Mouse (Mus musculus) layer of hippocampus, postnatal 36 days (tissue): ENCODE measurements at regions not wholly inside any gene's neighbourhood (a gene's known extent, or its start where the extent isn't known, plus 50 kb on each side); places are given as distances from the start of the nearest gene placed in this dataset.

ENCODE experiments used
- DNase-seq, 2 experiments: peaks; one replicate each; pipeline ENCODE4 v3.0.0; 2022

GRCm38 (mm10) chr16:30818541-30819120, 219.1 kb downstream of the Fam43a start:
- no peak for DNase-seq

DNA sequence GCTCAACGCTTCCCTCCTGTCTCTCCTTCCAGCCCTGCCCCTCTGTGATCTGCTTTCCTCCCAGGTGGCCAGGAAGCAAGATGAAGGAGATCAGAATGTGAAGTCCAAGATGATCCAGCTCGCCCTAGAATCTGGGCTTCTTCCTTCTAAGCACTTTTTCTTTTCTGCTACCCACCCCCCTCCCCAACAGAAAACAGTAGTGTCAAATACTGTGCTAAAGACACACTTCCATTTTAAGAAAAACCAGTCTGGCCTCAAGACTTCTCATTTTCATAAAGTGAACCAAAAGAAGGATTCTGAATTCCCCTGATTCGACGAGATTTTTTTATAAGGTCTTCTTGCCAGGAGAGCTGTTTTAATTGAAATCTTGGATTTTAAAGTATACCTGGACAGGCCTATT, 219.8 kb downstream of the Fam43a start:
- no peak for DNase-seq

- DNase-seq: no peak
Measured at GRCm38 (mm10) chr16:30820234-30820633, 220.7 kb downstream of the Fam43a start.

- no peak for DNase-seq
Measured at GRCm38 (mm10) chr16:30820761-30821160, 221.2 kb downstream of the Fam43a start.

DNA sequence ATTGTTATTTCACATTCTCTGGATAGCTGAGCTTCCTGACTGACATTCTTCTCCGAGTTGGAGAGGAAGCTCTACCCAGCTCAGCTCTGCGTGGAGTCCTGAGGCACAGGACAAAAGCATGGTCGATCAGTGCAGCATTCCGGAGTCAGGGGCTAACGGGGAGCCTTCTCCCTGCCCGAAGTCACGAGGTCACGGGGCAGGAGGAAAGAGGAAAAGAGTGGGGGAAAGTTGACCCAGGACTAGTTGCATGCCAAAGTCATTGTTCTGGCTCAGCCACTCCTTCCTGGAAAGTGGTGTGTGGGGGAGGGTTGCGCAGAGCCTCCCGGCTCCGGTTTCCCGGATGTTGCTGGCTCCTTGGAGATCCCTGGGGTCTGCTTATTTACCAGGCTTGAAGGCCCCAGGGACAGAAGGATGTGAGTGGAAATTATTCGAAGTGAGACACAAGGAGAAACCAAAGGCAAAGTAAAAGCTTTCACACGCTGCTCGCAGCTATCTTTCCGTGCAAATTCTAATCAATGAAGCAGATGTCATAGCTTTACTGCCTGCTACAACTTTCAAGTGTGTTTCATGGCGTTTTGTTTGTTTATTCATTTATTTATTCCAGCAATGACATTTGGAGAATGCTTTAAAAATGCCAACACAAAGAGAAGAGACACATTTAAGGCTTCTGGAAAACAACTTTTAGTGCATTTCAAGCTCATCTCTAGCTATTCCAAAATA, 221.8 kb downstream of the Fam43a start:
- DNase-seq: peak in 1 of 2 experiments; percentile 16

DNA sequence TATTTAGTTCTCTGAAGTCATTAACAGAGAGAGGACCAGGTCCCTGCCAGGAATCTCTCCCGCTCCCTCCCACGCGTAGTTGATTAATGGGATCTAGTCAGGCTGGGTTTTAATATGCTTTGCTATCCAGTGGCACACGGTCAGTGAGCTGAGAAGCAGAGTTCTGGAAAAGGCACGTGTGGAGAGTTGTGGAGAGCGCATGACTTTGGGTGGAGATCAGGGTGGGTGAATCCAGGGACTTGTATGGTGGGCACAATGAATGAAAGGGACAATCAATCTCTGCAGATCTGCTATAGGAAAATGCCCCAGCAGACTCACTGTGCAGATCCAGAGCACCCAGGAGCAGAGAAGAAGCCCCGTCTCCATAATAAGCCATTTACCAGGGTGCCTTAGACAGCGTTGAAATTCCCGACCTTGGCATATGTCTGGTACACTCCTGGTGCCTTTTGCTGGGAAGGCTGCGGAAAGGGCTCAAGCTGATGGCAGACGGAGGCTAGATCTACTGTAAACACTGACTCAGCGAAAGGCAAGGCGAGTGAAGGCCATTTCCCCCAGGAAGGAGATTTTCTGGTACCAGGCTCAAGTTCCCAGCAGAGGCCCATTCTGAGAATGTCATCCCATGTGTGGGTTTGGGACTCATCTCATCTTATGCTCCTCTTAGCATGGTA, 222.5 kb downstream of the Fam43a start:
- DNase-seq: peak in 1 of 2 experiments; percentile 9

- DNase-seq: peak; percentile 42 to 46
Measured at GRCm38 (mm10) chr16:30826128-30826527, 226.6 kb downstream of the Fam43a start.

DNA sequence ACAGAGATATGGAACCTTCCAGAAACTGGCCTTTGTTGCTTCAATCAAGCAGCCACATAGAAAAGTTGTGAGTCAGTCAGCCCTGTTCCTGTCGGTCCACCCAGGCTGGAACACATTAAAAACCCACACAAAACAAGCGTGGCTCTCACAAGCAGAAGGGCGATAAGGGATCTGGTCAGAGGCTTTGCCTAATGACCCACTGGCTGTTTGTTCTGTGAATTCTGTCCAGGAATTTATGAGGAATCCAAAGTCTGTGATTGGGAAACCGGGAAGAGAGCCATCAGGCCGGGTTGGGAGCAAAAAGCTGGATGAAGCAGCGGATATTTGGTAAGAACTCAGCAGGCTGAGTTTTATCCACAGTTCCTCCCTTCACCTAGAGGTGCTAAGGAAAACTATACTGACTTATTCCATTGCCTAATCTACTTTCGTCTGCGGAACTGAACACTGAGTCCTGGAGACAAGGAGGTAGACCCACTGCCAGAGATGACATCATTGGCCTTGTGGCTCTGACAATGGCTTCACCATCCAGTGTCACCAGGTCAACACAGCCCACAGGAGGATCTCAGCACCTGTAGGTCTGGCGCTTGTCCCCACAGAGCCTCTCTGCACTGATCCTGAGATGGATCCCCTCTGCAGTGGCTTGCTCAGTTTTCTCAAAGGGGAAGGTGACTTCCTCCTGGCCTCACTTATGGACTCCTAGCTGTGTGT, 228.5 kb downstream of the Fam43a start:
- DNase-seq: no peak

- no peak for DNase-seq
Measured at GRCm38 (mm10) chr16:30834561-30834960, 235.0 kb downstream of the Fam43a start.

DNA sequence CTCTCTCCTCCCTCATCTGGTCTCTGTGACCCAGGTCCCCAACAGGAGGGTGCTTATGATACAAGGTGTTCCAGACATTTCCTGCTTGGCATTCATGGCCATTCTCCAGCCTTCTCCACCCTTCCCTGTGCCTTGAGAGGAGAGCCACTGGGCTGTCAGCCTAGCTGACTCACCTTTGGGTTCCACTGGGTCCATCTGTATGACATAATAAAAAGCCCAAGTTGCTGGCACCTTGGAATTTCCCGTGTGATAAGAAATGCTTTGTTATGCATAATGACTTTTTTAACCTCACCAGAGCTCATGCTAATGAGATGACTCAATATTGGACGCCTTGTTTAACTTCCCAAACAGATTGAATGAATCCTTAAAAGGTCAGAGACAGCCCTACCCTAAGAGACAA, 236.2 kb downstream of the Fam43a start:
- DNase-seq: no peak

DNA sequence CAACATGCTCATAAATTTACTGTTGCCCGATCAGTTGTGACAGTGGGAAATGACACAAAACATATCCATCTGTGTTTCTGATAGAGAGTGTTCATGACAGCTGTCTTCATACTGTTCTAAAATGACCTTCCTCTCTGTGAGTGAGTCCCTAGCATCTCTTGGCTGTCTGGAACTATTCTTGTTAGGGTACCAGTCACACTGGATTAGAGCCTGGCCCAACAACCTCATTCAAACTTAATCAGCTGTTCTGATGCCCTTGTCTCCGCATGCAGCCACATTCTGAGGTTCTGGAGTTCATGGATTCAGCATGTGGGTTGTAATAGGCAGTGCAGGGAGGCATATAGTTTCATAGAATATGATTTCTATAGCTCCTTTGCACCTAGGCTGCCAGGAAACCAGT, 238.4 kb downstream of the Xxylt1 start:
- DNase-seq: no peak

DNA sequence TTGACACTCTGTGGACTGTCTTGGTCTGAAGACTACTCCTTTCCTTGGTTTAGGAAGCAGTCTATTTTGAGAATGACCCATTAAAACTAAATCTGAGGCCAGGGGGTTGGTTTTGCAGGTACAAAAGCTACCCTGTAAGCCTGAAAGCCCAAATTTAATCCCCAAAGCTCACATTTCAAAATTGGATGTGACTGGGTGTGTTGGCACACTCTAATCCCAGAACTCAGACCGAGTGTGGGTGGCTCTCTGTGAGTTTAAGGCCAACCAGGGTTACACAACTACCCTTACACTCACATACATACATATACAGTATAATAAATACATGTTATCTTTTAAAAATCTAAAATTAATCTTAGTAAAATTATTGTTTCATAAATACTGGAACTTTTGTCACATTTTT, 228.6 kb downstream of the Xxylt1 start:
- no peak for DNase-seq

- no peak for DNase-seq
Measured at GRCm38 (mm10) chr16:30854716-30855115, 226.5 kb downstream of the Xxylt1 start.

DNA sequence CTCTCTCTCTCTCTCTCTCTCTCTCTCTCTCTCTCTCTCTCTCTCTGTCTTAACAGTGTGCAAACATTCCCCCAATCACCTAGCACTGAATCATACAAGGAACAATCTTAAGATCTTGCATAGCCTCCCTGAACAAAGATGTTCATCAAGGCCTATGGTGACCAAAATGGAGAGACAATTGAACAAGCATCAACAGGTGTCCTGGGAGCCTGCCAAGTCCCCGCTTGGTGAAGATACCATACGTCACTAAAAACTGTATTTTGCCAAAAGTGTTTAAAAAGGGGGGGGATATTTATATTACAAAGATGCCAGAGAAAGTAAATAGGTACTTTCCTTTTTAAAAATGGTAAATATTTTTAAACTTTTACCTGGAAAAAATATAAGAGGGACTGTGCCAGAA, 223.6 kb downstream of the Xxylt1 start:
- DNase-seq: no peak

- no peak for DNase-seq
Measured at GRCm38 (mm10) chr16:30869136-30869909, 211.9 kb downstream of the Xxylt1 start.

DNA sequence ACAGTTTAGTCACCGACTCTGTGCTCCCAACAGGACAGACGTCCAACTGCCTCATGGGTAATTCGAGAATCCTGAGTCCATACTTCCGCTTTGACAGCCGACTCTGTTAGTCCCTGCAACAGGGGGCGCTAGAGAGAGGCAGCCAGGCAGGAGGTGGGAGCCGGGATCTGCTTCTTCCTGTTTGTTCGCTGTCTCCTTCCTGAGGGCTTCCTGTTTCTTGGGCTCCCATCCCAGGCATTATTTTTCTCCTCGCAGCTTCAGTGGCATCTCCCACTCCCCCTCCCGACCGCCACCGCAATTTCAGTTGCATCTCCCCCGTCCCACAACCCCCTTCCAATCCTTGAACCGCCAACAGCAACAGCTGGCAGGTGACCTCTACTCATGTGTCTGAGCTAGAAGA, 211.1 kb downstream of the Xxylt1 start:
- no peak for DNase-seq

- DNase-seq: no peak
Measured at GRCm38 (mm10) chr16:30870676-30871075, 210.6 kb downstream of the Xxylt1 start.

DNA sequence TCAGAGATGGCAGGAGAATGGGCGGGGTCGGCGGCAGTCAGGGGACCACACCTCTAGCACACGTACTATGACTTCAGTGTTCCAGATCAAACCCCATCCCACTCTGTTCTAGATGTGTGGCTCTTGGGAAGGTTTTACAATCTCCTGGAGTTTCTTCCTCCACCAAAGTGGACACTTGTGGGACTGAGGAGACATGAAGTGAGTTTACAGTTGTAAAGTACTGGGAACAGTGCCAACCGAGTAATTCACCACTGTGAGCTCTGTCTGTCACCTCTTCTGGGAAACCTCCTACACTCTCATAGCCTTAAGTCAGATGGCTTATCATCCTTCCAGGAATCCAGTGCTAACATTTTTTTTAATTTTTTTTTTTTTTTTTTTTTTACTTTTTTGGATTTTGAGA, 209.1 kb downstream of the Xxylt1 start:
- DNase-seq: no peak

GRCm38 (mm10) chr16:30873493-30874211, 207.6 kb downstream of the Xxylt1 start:
- no peak for DNase-seq

- DNase-seq: no peak
Measured at GRCm38 (mm10) chr16:30875235-30875829, 205.9 kb downstream of the Xxylt1 start.

GRCm38 (mm10) chr16:30878821-30879220, 202.4 kb downstream of the Xxylt1 start:
- no peak for DNase-seq
